8 mouse cellular contexts compared by ENCODE assay signal in genomic region chr7:86775617-86776325, GRCm38 (mm10). TPM values are rescaled to one million over a fixed set of nuclear protein-coding genes. Genes with fewer than 3 reads are reported as not detected.
DNase-seq lines count a peak whose midpoint lies in the region; ATAC-seq and TF ChIP-seq lines count a peak whose summit lies in the region.

Folh1 (minus strand) TSS chr7:86775943.

- no peaks in the 10 kb centered on the region for H3K36me3 ChIP-seq in embryonic facial prominence, embryonic 15.5 days
- no peaks in the 10 kb centered on the region for H3K36me3 ChIP-seq in hindbrain, postnatal 0 days (ENCODE audit: insufficient read depth, low read length)

- H3K27ac ChIP-seq in embryonic facial prominence, embryonic 15.5 days (replicated peaks) = no peak within 1 kb of the TSS
- H3K27ac ChIP-seq in hindbrain, postnatal 0 days = peak within 1 kb of the TSS; percentile 67; the same call in 1 of the 2 replicates

- H3K4me1 ChIP-seq in embryonic facial prominence, embryonic 15.5 days = 0 out of 2 replicates have a peak, but pooled peaks cover 3% of the 10 kb centered on the region
- H3K4me1 ChIP-seq in hindbrain, postnatal 0 days (ENCODE audit: insufficient read depth, low read length) = 0 out of 2 replicates have a peak, but pooled peaks cover 3% of the 10 kb centered on the region

- DNase-seq in urinary bladder, postnatal 14 days (ENCODE audit: low spot score) = peak; percentile 22
- no peak for DNase-seq in urinary bladder, adult 2 months (ENCODE audit: low spot score)
- peak; percentile 72 for DNase-seq in hindbrain, postnatal 0 days (ENCODE audit: low spot score)
- peak; percentile 22 to 30 for DNase-seq in left cerebral cortex, postnatal 14 days (ENCODE audit: low spot score in 2 of 2)
- peak; percentile 16 for DNase-seq in retina, postnatal 1 day
- DNase-seq in ovary, adult 18-20 months (ENCODE audit: low spot score) = no peak

- ATAC-seq in embryonic facial prominence, embryonic 15.5 days (ENCODE audit: insufficient number of reproducible peaks, low FRiP score, low TSS enrichment, low read depth) = no peak
- peak; percentile 83 for ATAC-seq in hindbrain, postnatal 0 days
- no peak for ATAC-seq in CD4-positive, CD25-positive, alpha-beta regulatory T cell, adult 4 months

- TF ChIP-seq CTCF in hindbrain, postnatal 0 days (IDR thresholded peaks at IDR 0.05; ENCODE audit: low read depth) = no peak

- intact Hi-C loops in left cerebral cortex, postnatal 14 days (cut with DNase I) = no loop called here

- WGBS in embryonic facial prominence, embryonic 15.5 days = 3% methylated on average over 11 of the region's 11 CpGs
- WGBS in hindbrain, postnatal 0 days = 7% methylated on average over 11 of the region's 11 CpGs

- H3K27me3 ChIP-seq in embryonic facial prominence, embryonic 15.5 days = no peaks in the 10 kb centered on the region
- H3K27me3 ChIP-seq in hindbrain, postnatal 0 days (ENCODE audit: insufficient read depth, low read length) = no peaks in the 10 kb centered on the region

- no peaks in the 10 kb centered on the region for H3K9me3 ChIP-seq in embryonic facial prominence, embryonic 15.5 days (replicated peaks)
- no peaks in the 10 kb centered on the region for H3K9me3 ChIP-seq in hindbrain, postnatal 0 days (ENCODE audit: low read length)

- H3K4me3 ChIP-seq in embryonic facial prominence, embryonic 15.5 days (replicated peaks) = peak within 1 kb of the TSS; percentile 19
- peak within 1 kb of the TSS; percentile 31 for H3K4me3 ChIP-seq in hindbrain, postnatal 0 days (ENCODE audit: low read length)

- no peak within 1 kb of the TSS for H3K9ac ChIP-seq in embryonic facial prominence, embryonic 15.5 days
- H3K9ac ChIP-seq in hindbrain, postnatal 0 days (replicated peaks; ENCODE audit: low read length) = peak within 1 kb of the TSS; percentile 31; the same call in 1 of the 2 replicates

- H3K4me2 ChIP-seq in embryonic facial prominence, embryonic 15.5 days (replicated peaks) = peak within 1 kb of the TSS; percentile 41
- H3K4me2 ChIP-seq in hindbrain, postnatal 0 days (ENCODE audit: low read depth, low read length) = peak within 1 kb of the TSS; percentile 52

RNA-seq across cellular contexts. Expression of gene Folh1, which starts in this region (rescaled TPM):
- 0.11 and 0.21 TPM in 2 replicates for polyA plus RNA-seq in urinary bladder, adult 2 months (2012; rRNA removed)
- polyA plus RNA-seq in embryonic facial prominence, embryonic 15.5 days (2015; fragmentation: Nextera tagmentation; extraction: Ambion mirVana) = 0.08 TPM in 2 replicates
- total RNA-seq in hindbrain, postnatal 0 days (2014; rRNA removed) = 2.9 and 4.7 TPM in 2 replicates
- 4.8 and 5.7 TPM in 2 replicates for polyA plus RNA-seq in hindbrain, postnatal 0 days (2015; fragmentation: Nextera tagmentation; extraction: Ambion mirVana)
- total RNA-seq in left cerebral cortex, postnatal 14 days (2021) = 1 to 10 TPM; 4.7 to 5.1 TPM
- not detected for polyA plus RNA-seq in CD4-positive, CD25-positive, alpha-beta regulatory T cell, adult 4 months (2017; shearing (Covaris generic))

Comparison
In these comparisons a context has a peak if more than half of its experiments do, and no peak if none do; other contexts are left out.
1. DNase-seq: peak in urinary bladder, postnatal 14 days (single experiment), hindbrain, postnatal 0 days (single experiment), left cerebral cortex, postnatal 14 days (2 of 2) and retina, postnatal 1 day (single experiment); none in urinary bladder, adult 2 months (single experiment) and ovary, adult 18-20 months (single experiment).